Mouse (Mus musculus): ENCODE results near the gene 4930555G01Rik. TPM values are rescaled to one million over a fixed set of nuclear protein-coding genes. Genes with fewer than 3 reads are reported as not detected.
"Not testable (repeated sequence)": the region's sequence is repeated elsewhere in the genome, so short reads cannot be mapped to it uniquely, and the experiment has no call there.

Gene 4930555G01Rik
- polyA plus RNA-seq (2012; rRNA removed), result not detected in 2 replicates

GRCm38 (mm10) chr14:5050329-5050728, at the start of gene 4930555G01Rik:
Gene 4930555G01Rik, plus strand, starts transcription at chr14:5050629.
- not testable (repeated sequence) for DNase-seq (ENCODE audit: extremely low spot score in 1 of 2, low spot score in 1 of 2)

GRCm38 (mm10) chr14:5015591-5015990, 34.8 kb upstream of the 4930555G01Rik start, which contains the start of gene Gm3298:
Gene Gm3298, plus strand, starts transcription at chr14:5015891.
- not testable (repeated sequence) for DNase-seq (ENCODE audit: extremely low spot score in 1 of 2, low spot score in 1 of 2)

- peak in 1 of 2 experiments; percentile 0 for DNase-seq (ENCODE audit: extremely low spot score in 1 of 2, low spot score in 1 of 2)
Measured at GRCm38 (mm10) chr14:5070611-5071490, 20.4 kb downstream of the 4930555G01Rik start, which contains the start of gene Gm8281. Gene Gm8281, plus strand, starts transcription at chr14:5071040.

Other genes with a start within 250 kb of the 4930555G01Rik start
- not detected in 2 replicates for gene Gm3269, start 212.5 kb upstream of the 4930555G01Rik start, polyA plus RNA-seq (2012; rRNA removed)
- gene Gm3264, start 195.1 kb upstream of the 4930555G01Rik start, polyA plus RNA-seq (2012; rRNA removed), result 0.90 TPM in 1 of 2 replicates, not detected in the other
- 0.15 and 0.26 TPM in 2 replicates for gene Gm3278, start 158.2 kb upstream of the 4930555G01Rik start, polyA plus RNA-seq (2012; rRNA removed)
- not detected in 2 replicates for gene Gm8297, start 66.7 kb upstream of the 4930555G01Rik start, polyA plus RNA-seq (2012; rRNA removed)
- not detected in 2 replicates for gene Gm3298, start 34.7 kb upstream of the 4930555G01Rik start, polyA plus RNA-seq (2012; rRNA removed)
- gene Gm8281, start 20.4 kb downstream of the 4930555G01Rik start, polyA plus RNA-seq (2012; rRNA removed), result 1.8 and 2.3 TPM in 2 replicates
- 0.13 and 0.18 TPM in 2 replicates for gene Gm8279, start 80.9 kb downstream of the 4930555G01Rik start, polyA plus RNA-seq (2012; rRNA removed)
- gene Gm3317, start 113.9 kb downstream of the 4930555G01Rik start, polyA plus RNA-seq (2012; rRNA removed), result not detected in 2 replicates
- gene Gm8271, start 135.2 kb downstream of the 4930555G01Rik start, polyA plus RNA-seq (2012; rRNA removed), result not detected in 2 replicates
- gene Gm3526, start 210.0 kb downstream of the 4930555G01Rik start, polyA plus RNA-seq (2012; rRNA removed), result not detected in 2 replicates

Data from frontal cortex, adult 2 months (tissue).